Mouse (Mus musculus): ENCODE results near the gene Zfhx3.
A peak's percentile ranks its signal among the peaks of the same experiment; 100 is the strongest.

Zfhx3 gene

DNA sequence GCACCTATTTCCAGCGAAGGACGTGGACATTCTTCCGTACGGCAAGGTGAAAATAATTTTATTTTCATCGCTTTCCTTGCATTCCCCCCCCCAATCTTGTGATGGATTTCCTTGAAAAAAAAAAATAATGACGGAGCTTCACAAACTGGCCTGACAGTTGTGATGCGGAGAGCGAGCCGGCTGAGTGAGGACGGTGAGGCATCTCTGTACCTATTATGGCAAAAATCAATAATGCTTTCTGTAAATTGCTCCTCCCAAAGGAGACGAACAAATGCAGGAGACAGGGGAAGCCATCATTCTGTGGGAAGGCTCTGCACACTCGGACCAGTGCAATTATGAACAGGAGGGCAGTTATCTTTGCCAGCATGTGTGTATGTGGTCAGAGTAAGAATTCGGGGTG is 156.2 kb downstream of the Zfhx3 start:
- no peak for DNase-seq (ENCODE audit: low spot score in 2 of 2)

DNA sequence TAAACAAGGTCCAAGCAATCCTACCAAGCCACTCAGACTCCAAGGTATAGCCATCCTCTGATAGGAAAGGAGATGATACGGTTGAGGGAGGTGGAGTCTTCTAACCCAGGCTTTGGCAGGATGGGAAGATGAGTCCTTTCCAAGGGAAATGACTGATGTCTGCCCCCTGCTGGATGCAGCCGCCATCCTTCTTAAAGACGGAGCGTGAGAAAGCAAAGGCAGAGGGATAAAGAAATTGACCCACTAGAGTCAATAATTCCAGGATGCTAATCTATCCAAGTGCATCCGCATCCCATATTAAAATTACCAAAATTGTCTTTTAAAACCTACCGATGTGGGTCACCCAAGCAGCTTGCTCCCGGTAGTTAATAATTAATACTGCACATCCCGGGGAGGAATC is 158.7 kb downstream of the Zfhx3 start:
- peak in 1 of 2 experiments; percentile 10 for DNase-seq (ENCODE audit: low spot score in 2 of 2)

DNA sequence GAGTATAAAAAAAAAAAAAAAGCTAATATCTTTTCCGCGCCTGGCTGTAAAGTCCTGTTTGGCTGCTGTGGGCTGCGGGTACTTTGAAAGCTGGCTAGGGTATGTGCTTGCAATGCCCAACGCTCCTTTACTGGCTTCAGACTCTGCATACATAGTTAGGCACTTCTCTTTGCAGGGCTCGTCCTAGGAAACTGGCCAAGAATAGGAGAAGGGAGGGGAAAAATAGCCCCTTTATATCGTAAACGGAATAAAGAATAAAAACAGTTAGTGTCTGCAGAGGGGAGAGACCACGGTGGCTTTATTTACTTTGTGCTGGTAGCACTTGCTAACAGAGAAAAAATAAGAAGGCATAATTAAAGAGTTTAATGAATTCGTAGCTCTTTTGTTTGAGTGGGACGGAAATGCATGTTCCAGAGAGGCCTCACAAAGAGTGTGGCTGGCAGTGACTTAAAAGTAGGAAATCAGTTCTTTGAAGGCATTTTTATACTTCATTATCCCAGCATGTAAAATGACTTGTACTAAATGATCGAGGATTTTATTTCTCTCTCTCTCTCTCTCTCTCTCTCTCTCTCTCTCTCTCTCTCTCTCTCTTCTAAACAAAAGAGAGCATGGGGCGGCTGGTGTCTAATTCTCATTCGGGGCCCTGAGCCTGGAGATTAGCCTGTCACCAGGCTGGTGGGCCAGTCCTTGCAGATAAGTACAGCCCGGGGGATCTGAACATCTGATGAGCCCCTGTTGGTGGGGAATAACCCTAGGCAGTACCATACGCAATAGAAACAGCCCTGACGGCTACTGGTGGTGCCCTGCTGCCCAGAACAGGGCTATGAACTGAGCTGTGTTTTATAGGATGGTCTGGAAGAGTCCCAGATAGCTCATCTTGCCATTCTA is 159.8 kb downstream of the Zfhx3 start:
- no peak for DNase-seq (ENCODE audit: low spot score in 2 of 2)

DNA sequence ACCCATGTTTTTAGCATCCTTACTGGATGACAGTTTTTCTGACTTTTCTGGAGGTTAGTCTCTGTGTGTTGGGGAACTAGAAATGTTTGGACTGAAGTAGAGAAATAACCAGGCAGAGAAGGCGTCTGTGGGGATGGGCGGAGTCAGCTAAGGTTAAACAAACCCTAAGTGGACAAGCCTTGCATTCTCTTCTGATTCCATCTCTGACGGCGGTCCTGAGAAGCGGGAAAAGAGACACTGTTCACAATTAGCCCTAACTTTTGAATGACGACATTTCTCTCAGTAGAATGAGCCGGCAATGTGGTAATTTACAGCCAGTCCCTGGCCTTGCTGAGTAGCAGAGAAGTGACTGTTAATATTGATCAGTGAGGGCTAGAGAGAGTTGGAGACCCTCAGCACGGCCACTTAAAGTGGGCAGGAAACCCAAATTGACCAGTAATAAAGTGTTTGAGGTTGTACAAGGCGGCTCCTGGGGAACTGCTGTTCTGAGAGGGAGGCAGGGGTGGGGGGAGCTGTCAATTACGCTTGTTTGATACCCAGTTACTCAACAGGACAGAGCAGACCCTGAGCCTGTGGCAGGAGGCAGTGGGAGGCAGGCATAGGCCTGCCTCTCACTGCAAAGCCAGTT is 162.1 kb downstream of the Zfhx3 start:
- DNase-seq (ENCODE audit: low spot score in 2 of 2): no peak

DNA sequence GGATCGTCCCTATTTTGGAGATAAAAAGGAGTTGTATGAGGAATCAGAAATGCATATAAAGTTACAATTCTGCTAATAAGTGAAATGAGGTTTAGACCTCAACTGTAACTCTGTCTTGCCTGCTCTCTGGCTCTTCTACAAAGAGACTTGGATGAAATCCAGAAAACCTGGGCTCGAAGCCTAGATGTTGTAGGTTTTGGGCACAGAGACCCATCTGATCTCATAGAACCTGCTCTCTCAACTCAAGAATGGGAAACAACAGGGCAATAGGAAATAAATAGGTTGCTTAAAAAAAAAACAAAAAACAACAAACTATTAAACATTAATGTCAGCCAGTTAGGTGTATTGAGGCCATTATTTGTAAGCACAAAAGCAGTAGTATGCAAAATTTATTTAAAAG is 182.6 kb downstream of the Zfhx3 start:
- DNase-seq (ENCODE audit: low spot score in 2 of 2): no peak

DNA sequence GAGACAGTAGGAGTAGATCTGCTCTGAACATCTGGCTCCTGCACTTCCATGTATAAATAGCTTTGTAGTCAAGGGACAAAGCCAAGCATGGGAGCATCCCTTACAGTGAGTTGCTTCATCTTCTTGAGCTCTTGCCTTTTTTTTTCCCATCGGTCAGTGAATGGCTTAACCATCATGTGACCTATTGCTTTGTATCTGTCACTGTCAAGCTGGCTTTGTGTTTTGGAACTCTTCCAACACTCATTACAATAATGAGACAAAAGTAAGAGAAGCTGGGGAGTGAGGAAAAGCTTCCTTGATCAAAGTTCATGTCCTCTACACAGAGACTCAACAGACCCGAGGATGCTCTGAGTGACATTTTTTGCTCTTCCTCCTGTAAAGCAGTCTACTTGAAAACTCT is 183.0 kb downstream of the Zfhx3 start:
- DNase-seq (ENCODE audit: low spot score in 2 of 2): no peak

DNA sequence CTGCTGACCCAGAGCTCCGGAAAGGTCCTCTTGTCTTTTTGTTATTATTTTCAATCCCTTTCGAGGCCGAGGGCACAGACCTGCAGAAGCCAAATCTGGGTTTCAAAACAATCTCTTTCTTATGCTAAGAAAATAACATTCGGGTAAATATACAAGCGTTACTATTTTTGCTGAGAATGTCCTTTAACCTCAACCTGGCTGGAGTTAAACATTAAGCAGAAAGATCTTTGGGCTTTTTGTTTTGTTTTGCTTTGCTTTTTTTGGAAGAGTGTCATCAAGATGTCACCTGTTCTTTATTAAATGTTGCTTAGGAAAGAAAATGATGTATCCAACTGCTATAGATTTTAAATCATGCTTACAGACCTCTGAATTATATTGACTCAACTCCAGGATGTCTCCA is 204.1 kb downstream of the Zfhx3 start:
- DNase-seq (ENCODE audit: low spot score in 2 of 2): no peak

DNA sequence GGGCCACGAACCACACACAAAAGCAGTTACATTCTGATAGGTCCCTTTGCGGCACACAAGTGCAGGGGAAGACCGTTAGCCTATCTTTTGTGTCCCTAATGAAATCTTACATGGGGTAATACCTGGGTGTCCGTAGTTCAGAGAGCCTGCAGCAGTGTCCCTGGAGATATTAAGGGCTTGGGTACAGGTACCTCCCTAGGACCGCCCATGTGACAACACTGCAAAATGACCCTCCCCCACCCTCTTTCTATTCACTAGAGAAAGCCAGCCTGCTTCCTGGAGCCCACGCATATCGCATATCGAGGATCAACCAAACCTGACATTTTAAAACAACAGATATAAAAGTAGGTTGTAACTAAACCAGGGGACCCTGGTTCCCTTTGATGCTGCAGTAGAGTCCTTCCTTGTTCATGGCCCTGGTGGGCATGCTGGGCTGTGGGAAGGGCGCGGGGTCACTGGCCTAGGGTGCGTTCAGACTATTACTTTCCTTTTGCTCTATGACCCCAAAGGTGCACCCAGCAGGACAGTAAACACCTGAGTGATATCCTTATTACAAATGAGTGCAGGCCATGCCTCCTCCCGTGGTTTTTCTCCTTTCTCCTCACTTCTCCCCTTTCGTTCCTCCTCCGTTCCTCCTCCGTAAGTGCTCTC is 206.3 kb downstream of the Zfhx3 start:
- DNase-seq (ENCODE audit: low spot score in 2 of 2): no peak

DNA sequence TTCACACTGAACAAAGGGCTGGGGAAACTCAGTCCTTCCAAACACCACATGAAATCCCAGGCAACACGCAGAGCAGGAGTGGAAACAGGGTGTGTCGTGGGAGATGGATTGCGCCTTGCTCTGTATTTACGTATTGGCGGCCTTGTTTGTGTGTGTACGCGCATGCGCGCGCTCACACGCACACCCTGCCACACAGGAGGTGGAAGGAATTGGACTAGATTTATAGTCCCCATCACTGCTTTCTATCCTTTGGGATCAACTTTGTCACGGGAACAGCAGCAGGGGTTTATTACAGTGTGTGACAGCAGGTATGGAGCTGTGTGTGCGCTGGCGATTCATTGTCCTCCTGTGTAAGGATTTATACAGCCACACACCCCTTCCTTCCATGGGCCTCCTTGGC is 228.4 kb downstream of the Zfhx3 start:
- no peak for DNase-seq (ENCODE audit: low spot score in 2 of 2)

DNA sequence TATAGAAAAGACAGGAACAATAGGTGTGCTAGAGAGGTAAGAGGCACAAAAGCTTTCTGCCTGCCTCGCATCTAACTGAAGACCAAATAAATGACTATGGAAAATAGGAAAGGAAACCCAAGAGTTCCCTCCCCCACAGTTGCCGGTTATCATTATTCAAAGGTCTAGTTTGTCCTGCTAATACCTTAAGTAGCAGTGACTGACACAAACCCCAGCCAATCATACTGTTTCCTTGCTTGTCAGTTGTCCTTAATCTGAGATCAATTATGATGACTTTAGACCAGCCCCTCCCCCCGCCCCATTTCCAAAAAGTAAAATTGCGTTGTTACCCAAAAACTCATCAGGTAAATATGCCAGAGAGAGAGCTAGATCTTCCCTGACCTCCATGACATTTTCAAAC is 240.9 kb downstream of the Zfhx3 start:
- no peak for DNase-seq (ENCODE audit: low spot score in 2 of 2)

DNA sequence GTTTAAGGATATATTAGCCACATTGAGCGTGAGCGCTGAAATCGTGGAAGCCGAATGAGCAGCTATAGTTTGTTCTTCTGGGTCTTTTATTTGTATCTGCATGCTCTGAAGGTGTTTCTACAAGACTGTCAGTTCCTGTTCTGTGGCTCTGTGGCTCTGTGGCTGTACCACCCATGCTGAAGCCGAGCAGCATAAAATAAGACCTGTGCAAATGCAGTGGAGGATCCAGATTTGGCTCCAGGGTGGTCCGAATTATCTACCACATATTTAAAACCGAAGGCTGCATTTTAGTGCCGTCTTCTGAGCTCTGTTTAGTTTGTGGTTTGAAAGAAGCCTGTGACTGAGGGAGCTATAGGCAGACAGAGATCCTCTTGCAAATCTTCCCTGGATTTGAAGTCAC is 241.5 kb downstream of the Zfhx3 start:
- DNase-seq (ENCODE audit: low spot score in 2 of 2): no peak

DNA sequence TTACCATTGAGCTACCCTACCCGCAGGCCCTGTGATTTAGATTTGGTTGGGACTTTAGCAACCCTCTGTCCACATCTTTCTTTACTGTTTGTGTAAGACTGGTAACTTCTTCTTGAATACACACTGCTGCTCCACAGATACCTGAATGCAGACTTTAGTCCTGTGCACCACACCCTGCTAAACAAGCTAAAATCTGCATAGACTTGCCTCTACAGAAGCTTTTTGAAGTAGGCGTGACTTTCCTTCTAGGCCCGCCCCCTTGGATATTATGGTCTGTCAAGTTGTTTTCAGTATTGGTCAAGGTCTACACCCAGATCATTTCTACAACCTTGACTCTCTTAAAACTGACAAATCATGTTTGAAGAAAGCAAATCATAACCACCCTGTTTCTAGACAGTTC is 243.8 kb downstream of the Zfhx3 start:
- DNase-seq (ENCODE audit: low spot score in 2 of 2): no peak

DNA sequence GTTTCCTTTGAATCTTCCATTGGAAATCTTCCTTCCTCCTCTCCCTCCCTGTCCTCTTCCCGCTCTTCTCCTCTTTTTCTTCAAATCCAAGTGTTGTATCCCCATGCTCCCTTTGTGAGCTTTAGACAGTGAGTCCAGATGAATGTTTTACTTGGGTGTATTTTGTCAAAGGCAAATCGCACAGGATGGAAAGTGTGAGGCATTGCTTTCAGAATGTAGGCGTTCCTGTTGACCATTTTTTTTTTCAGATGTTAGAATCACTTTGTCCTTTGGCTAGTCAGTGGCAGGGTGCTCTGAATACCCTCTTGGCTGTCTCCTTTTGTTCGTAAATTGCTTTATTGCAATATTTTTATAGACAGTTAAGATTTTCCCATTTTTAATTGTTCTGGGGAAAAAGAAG is 245.6 kb downstream of the Zfhx3 start:
- no peak for DNase-seq (ENCODE audit: low spot score in 2 of 2)

DNA sequence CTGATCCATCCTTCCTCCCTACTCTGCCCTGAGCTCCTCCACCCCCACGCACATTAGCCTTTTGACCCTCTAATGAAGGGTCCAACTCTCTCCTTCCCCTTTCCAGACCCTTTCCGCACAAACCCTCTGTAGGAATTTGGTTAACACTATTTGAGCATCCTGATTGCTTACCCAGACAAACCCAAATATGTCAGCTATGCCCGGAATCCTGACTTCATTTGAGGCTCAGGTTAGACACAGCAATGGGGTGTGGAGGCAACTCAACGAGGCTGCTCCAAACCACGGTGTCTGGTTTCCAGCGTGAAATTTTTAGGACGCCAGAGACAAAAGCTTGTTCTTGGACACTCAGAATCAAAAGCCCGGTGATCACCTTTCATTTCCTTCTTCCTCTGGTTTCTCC is 252.1 kb downstream of the Zfhx3 start:
- no peak for DNase-seq (ENCODE audit: low spot score in 2 of 2)

DNA sequence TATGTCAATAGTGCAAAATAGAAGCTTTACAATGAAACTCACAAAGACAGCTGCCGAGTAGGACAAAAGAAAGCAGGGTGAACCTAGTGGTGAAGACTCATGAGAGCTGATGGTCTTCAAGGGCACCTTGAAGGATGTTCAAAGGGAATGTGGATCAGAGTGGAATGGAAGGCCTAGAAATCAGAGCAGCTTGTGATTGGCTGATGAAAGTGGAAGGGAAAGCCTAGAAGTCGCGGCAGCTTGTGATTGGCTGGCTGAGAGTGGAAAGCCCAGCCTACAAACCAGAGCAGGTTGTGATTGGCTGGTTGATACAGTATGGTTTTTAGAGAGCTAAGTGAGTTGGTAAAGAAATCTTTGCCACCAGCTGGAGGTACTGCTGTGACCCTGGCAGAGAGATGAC is 272.6 kb downstream of the Zfhx3 start:
- no peak for DNase-seq (ENCODE audit: low spot score in 2 of 2)

DNA sequence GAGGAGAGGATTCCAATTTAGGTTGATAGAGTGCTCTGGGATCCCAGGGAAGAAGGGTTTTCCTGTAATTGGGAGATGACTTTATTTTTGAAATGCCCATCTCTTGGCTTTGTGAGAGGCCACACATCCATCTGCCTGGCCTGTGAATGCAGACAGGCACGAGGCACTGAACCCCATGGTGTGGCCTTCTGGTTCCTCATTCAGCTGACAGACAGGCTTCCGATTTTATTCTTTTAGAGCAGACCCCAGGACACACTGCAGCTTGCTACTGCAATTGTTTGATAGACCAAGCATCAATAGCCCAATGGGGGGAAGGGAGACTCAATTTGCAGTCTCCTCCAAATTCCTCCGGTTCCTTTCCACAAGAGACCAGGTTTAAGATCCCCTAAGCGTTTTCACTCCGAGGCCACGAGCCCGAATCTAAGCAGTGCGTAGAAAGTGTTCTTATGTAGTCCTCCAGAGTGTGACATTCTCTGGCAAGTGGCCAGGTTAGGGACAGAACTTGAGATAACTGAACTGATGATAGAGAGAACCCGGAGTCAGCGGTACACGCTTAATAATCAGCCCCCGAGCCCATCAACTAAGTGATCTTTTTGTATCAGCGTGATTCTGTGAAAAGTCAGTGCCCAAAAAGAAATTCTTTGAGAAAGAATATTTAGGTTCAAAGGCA is 275.9 kb downstream of the Zfhx3 start:
- no peak for DNase-seq (ENCODE audit: low spot score in 2 of 2)

DNA sequence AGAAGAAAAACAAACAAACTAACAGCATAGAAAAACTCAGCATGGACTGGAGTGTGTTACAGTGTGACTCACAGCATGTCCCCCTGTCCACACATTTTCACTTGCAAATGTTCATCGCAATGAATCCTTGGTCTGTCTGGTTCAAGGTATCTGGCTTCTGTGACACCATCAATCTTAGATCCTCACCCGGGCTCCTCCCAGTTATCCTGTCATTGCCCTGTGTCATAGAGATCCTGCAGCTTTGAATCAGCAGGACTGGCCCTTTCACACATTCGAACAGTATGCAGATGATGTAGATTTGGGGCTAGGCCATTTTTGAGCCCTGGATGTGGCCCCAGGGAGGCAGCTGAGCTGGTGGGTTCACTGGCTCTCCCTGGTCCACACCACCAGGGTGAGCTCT is 278.1 kb downstream of the Zfhx3 start:
- DNase-seq (ENCODE audit: low spot score in 2 of 2): no peak

DNA sequence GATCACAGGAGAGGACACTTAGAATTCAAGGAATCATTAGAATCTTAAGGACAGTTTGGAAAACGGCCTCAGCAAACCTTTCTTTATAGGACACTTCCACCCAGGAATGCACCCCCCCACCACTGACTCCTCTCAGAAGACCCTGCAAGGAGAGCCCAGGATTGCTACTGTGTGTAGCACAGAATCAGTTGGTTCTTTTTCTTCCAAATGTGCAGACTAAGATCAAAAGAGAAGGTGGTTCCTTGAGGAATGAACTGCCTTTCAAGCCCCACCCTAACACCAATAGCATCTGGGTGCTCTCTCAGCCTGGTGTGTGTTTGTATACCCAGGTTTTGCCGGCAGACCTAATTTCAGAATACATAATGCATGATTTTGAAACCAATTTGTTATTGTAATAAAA is 279.6 kb downstream of the Zfhx3 start:
- no peak for DNase-seq (ENCODE audit: low spot score in 2 of 2)

DNA sequence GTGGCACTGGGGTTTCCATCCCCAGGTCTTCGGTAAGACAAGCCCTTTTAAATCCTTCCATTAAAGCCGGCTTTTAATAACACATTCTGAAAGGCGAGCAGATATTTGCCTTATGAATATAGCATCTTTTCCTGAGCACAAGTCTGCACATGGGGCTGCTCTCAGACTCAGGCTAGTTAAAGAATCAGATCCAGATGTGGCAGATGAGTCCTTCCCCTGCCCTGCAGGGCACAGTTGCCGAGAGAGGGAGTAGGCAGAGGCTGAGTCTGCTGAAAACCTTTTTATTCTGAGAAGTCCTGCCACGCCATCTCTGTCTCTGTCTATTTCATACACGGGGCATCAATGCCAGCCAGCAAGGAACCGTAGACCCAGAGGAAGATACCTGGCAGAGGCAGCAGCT is 289.9 kb downstream of the Zfhx3 start:
- no peak for DNase-seq (ENCODE audit: low spot score in 2 of 2)

DNA sequence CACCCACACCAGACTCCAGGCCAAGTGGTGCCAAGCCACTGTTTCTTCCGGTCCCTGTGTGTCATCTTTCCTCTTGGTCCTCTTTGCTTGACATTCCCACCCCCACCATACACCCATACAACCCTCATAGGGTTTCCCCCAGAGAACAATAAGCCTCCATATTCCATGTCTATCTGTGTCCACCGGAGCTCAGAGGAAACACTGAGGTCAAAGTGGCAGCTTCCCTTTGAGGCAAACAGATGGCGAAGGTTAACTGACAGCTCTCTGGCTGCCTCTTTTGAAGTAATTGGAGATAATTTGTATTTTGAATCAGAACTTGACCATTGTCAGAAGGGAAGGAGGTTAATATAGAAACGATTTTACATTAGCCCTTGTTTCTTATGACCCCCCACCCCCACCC is 292.0 kb downstream of the Zfhx3 start:
- DNase-seq (ENCODE audit: low spot score in 2 of 2): no peak

DNA sequence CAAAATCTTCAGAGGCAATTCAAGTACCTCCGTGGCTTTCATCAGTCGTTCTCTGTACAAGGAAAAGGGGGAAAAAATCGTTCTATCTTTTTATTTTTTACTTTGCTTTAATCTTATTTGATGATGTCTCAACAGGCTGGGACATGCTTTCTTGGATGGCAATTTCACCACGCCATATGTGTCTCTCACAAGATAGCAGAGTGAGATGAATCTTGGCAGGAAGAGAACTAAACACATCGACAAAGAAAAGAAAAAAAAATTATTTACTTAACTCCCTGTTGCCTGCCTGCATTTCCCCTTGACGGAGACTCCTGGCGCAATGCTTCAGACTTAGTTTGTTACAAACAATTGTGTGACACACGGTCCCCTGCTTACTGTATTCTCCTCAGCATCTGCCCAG is 294.3 kb downstream of the Zfhx3 start:
- no peak for DNase-seq (ENCODE audit: low spot score in 2 of 2)

DNA sequence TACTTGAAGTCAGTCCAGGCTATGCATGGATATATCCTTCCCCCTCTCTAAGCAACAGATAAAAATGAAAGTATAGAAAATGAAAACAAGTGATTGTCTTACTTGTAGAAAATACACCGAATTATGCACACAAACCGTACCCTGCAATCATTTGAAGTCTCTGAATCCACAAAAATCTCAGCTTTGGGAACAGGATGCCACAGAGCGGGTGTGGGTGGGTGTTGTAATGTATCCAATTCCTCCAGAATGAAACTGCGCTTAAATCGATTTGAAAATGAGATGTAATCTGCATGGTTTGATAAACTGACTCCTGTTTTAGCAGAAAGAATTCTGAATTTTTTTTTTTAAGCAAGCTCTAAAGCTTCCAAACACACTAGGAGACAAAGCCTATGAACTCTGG is 297.1 kb downstream of the Zfhx3 start:
- no peak for DNase-seq (ENCODE audit: low spot score in 2 of 2)
